Mouse (Mus musculus) forebrain, embryonic 13.5 days (tissue): ENCODE measurements at regions not wholly inside any gene's neighbourhood (a gene's known extent, or its start where the extent isn't known, plus 50 kb on each side); places are given as distances from the start of the nearest gene placed in this dataset.

ENCODE experiments used
- ATAC-seq: fragments of 200-750 bp; cut with Nextera tagmentation; 2 replicates; pipeline ENCODE4 v1.8.0; 2017
- H3K27ac ChIP-seq: fragments of 300-500 bp; sonication (generic); 2 replicates; pipeline ENCODE4 v1.5.1; 2015; ENCODE audit warnings: inconsistent platforms, mild to moderate bottlenecking, moderate library complexity
- H3K27me3 ChIP-seq: fragments of 300-500 bp; sonication (generic); 2 replicates; pipeline ENCODE4 v1.6.1; 2015; ENCODE audit warnings: mild to moderate bottlenecking, inconsistent platforms
- H3K36me3 ChIP-seq: fragments of 300-500 bp; sonication (generic); 2 replicates; pipeline ENCODE4 v1.6.1; 2015; ENCODE audit warnings: mild to moderate bottlenecking, inconsistent platforms; ENCODE audit not compliant: poor library complexity, severe bottlenecking
- H3K4me1 ChIP-seq: fragments of 300-500 bp; sonication (generic); 2 replicates; pipeline ENCODE4 v1.6.1; 2015; ENCODE audit warnings: inconsistent platforms
- H3K4me2 ChIP-seq: fragments of 300-500 bp; sonication (generic); 2 replicates; pipeline ENCODE4 v1.6.1; 2015; ENCODE audit warnings: inconsistent platforms, mild to moderate bottlenecking, moderate library complexity
- H3K4me3 ChIP-seq: fragments of 300-500 bp; sonication (generic); 2 replicates; pipeline ENCODE4 v1.5.1; 2015; ENCODE audit warnings: mild to moderate bottlenecking, inconsistent platforms
- H3K9ac ChIP-seq: fragments of 300-500 bp; sonication (generic); 2 replicates; pipeline ENCODE4 v1.6.1; 2015; ENCODE audit warnings: mild to moderate bottlenecking, inconsistent platforms
- H3K9me3 ChIP-seq: fragments of 300-500 bp; sonication (generic); replicated peaks from 2 replicates; pipeline ENCODE4 v1.6.1; 2016; ENCODE audit warnings: inconsistent platforms
- WGBS: fragments of 180-500 bp; shearing (Covaris S2); methylation state at CpG from one replicate; pipeline ENCODE4 v1.1.7; 2015; 5-methylcytosine and 5-hydroxymethylcytosine counted together

GRCm38 (mm10) chr2:148521966-148522575 lies 78.7 kb upstream of the Cd93 start:
- no peaks in the 10 kb centered on the region for H3K4me1 ChIP-seq
- H3K9ac ChIP-seq: no peak overlapping the region
- H3K27ac ChIP-seq: no peak overlapping the region
- no peaks in the 10 kb centered on the region for H3K27me3 ChIP-seq
- ATAC-seq: no peak
- no peak overlapping the region for H3K4me2 ChIP-seq
- no peaks in the 10 kb centered on the region for H3K36me3 ChIP-seq
- H3K9me3 ChIP-seq: no peaks in the 10 kb centered on the region
- 70% methylated on average over 5 of the region's 5 CpGs for WGBS
- H3K4me3 ChIP-seq: no peak overlapping the region

- H3K9me3 ChIP-seq: no peaks in the 10 kb centered on the region
- no peak overlapping the region for H3K4me3 ChIP-seq
- H3K4me2 ChIP-seq: no peak overlapping the region
- no peaks in the 10 kb centered on the region for H3K27me3 ChIP-seq
- no peaks in the 10 kb centered on the region for H3K4me1 ChIP-seq
- ATAC-seq: no peak
- 82% methylated on average over 7 of the region's 7 CpGs for WGBS
- H3K36me3 ChIP-seq: no peaks in the 10 kb centered on the region
- no peak overlapping the region for H3K27ac ChIP-seq
- no peak overlapping the region for H3K9ac ChIP-seq
Observed at GRCm38 (mm10) chr2:148520291-148520690, 76.9 kb upstream of the Cd93 start.

GRCm38 (mm10) chr2:148519689-148520290 lies 76.4 kb upstream of the Cd93 start:
- H3K27ac ChIP-seq: no peak overlapping the region
- no peaks in the 10 kb centered on the region for H3K27me3 ChIP-seq
- H3K9ac ChIP-seq: no peak overlapping the region
- no peak overlapping the region for H3K4me3 ChIP-seq
- no peaks in the 10 kb centered on the region for H3K36me3 ChIP-seq
- no peak overlapping the region for H3K4me2 ChIP-seq
- H3K4me1 ChIP-seq: no peaks in the 10 kb centered on the region
- ATAC-seq: no peak
- 77% methylated on average over 10 of the region's 10 CpGs for WGBS
- no peaks in the 10 kb centered on the region for H3K9me3 ChIP-seq

- ATAC-seq: no peak
- H3K4me3 ChIP-seq: no peak overlapping the region
- H3K27me3 ChIP-seq: no peaks in the 10 kb centered on the region
- H3K9ac ChIP-seq: no peak overlapping the region
- no peaks in the 10 kb centered on the region for H3K36me3 ChIP-seq
- H3K4me1 ChIP-seq: no peaks in the 10 kb centered on the region
- no peaks in the 10 kb centered on the region for H3K9me3 ChIP-seq
- WGBS: 70% methylated on average over 1 of the region's 1 CpGs
- no peak overlapping the region for H3K27ac ChIP-seq
- H3K4me2 ChIP-seq: no peak overlapping the region
Observed at GRCm38 (mm10) chr2:148517906-148518305, 74.5 kb upstream of the Cd93 start.

- ATAC-seq: no peak
- H3K4me2 ChIP-seq: no peak overlapping the region
- H3K4me1 ChIP-seq: no peaks in the 10 kb centered on the region
- H3K27ac ChIP-seq: no peak overlapping the region
- WGBS: 84% methylated on average over 13 of the region's 13 CpGs
- H3K9me3 ChIP-seq: no peaks in the 10 kb centered on the region
- H3K4me3 ChIP-seq: no peak overlapping the region
- no peak overlapping the region for H3K9ac ChIP-seq
- no peaks in the 10 kb centered on the region for H3K27me3 ChIP-seq
- no peaks in the 10 kb centered on the region for H3K36me3 ChIP-seq
Observed at GRCm38 (mm10) chr2:148510008-148510681, 66.8 kb upstream of the Cd93 start.

- 91% methylated on average over 4 of the region's 4 CpGs for WGBS
- H3K4me2 ChIP-seq: no peak overlapping the region
- H3K27ac ChIP-seq: no peak overlapping the region
- no peaks in the 10 kb centered on the region for H3K27me3 ChIP-seq
- H3K9me3 ChIP-seq: no peaks in the 10 kb centered on the region
- H3K4me3 ChIP-seq: no peak overlapping the region
- no peaks in the 10 kb centered on the region for H3K36me3 ChIP-seq
- H3K9ac ChIP-seq: no peak overlapping the region
- ATAC-seq: no peak
- no peaks in the 10 kb centered on the region for H3K4me1 ChIP-seq
Observed at GRCm38 (mm10) chr2:148509357-148509756, 66.0 kb upstream of the Cd93 start.

GRCm38 (mm10) chr2:148507523-148507922 lies 64.2 kb upstream of the Cd93 start:
- Histone ChIP-seq H3K27me3 (no peaks in the 10 kb centered on the region), H3K9me3 (no peaks in the 10 kb centered on the region), H3K9ac (no peak overlapping the region), H3K4me1 (no peaks in the 10 kb centered on the region), H3K4me2 (no peak overlapping the region), H3K27ac (no peak overlapping the region), H3K4me3 (no peak overlapping the region), H3K36me3 (no peaks in the 10 kb centered on the region)
- ATAC-seq: no peak

- Histone ChIP-seq H3K27ac (no peak overlapping the region), H3K4me2 (no peak overlapping the region), H3K9ac (no peak overlapping the region), H3K4me1 (no peaks in the 10 kb centered on the region), H3K27me3 (no peaks in the 10 kb centered on the region), H3K36me3 (no peaks in the 10 kb centered on the region), H3K9me3 (no peaks in the 10 kb centered on the region), H3K4me3 (no peak overlapping the region)
- WGBS: 91% methylated on average over 3 of the region's 3 CpGs
- ATAC-seq: no peak
Observed at GRCm38 (mm10) chr2:148506966-148507365, 63.6 kb upstream of the Cd93 start.

GRCm38 (mm10) chr2:148505651-148506050 lies 62.3 kb upstream of the Cd93 start:
- WGBS: 81% methylated on average over 3 of the region's 3 CpGs
- no peak overlapping the region for H3K9ac ChIP-seq
- H3K4me3 ChIP-seq: no peak overlapping the region
- H3K27me3 ChIP-seq: no peaks in the 10 kb centered on the region
- ATAC-seq: no peak
- no peaks in the 10 kb centered on the region for H3K36me3 ChIP-seq
- H3K27ac ChIP-seq: no peak overlapping the region
- no peaks in the 10 kb centered on the region for H3K9me3 ChIP-seq
- H3K4me2 ChIP-seq: no peak overlapping the region
- H3K4me1 ChIP-seq: no peaks in the 10 kb centered on the region

- H3K36me3 ChIP-seq: no peaks in the 10 kb centered on the region
- H3K27ac ChIP-seq: no peak overlapping the region
- no peaks in the 10 kb centered on the region for H3K4me1 ChIP-seq
- no peaks in the 10 kb centered on the region for H3K27me3 ChIP-seq
- no peak overlapping the region for H3K4me3 ChIP-seq
- ATAC-seq: no peak
- no peak overlapping the region for H3K9ac ChIP-seq
- no peaks in the 10 kb centered on the region for H3K9me3 ChIP-seq
- H3K4me2 ChIP-seq: no peak overlapping the region
- 94% methylated on average over 2 of the region's 2 CpGs for WGBS
Observed at GRCm38 (mm10) chr2:148503143-148503854, 59.9 kb upstream of the Cd93 start.

- Histone ChIP-seq H3K36me3 (no peaks in the 10 kb centered on the region), H3K27ac (no peak overlapping the region), H3K4me1 (no peaks in the 10 kb centered on the region), H3K27me3 (no peaks in the 10 kb centered on the region), H3K4me2 (no peak overlapping the region), H3K9me3 (no peaks in the 10 kb centered on the region), H3K4me3 (no peak overlapping the region), H3K9ac (no peak overlapping the region)
- no peak for ATAC-seq
- 82% methylated on average over 2 of the region's 2 CpGs for WGBS
Observed at GRCm38 (mm10) chr2:148502321-148502720, 59.0 kb upstream of the Cd93 start.

- Histone ChIP-seq H3K9me3 (no peaks in the 10 kb centered on the region), H3K27me3 (no peaks in the 10 kb centered on the region), H3K4me1 (no peaks in the 10 kb centered on the region), H3K4me3 (no peak overlapping the region), H3K36me3 (no peaks in the 10 kb centered on the region), H3K27ac (no peak overlapping the region), H3K4me2 (no peak overlapping the region), H3K9ac (no peak overlapping the region)
- WGBS: 80% methylated on average over 6 of the region's 6 CpGs
- ATAC-seq: no peak
Observed at GRCm38 (mm10) chr2:148500235-148500936, 57.0 kb upstream of the Cd93 start.
